In the genomic region with DNA sequence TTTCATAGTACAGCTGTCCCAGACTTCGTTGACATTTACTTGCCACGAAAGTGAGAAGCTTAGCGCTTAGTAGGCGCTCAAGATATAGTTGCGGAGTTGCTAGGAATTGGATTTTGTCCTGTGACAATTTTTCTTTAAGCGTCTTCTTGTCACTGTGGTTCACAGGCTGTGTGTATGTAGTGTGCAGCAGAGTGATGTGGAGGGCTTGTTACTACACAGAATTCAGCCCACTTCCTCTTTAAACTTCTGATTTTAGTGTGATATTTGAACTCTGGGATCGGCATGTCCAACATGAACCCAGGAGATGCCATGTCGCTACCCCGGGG, we compare ENCODE assay signal across 8 mouse cellular contexts. TPM values are rescaled to one million over a fixed set of nuclear protein-coding genes. Genes with fewer than 3 reads are reported as not detected.
DNase-seq lines count a peak whose midpoint lies in the region; ATAC-seq and TF ChIP-seq lines count a peak whose summit lies in the region.

No protein-coding gene starts in this region.

- H3K4me3 ChIP-seq in left cerebral cortex, adult 2 months, result peak overlapping the region; percentile 59
- peak overlapping the region; percentile 72 for H3K4me3 ChIP-seq in embryonic facial prominence, embryonic 11.5 days (ENCODE audit: low read depth, low read length)
- peak overlapping the region; percentile 77 for H3K4me3 ChIP-seq in limb, embryonic 10.5 days
- peak overlapping the region; percentile 62 for H3K4me3 ChIP-seq in neural tube, embryonic 15.5 days (replicated peaks)

- intact Hi-C loops in left cerebral cortex, adult 2 months (cut with DNase I), result no loop called here

- H3K4me2 ChIP-seq in embryonic facial prominence, embryonic 11.5 days (ENCODE audit: low read depth, low read length), result peak overlapping the region; percentile 72
- peak overlapping the region; percentile 71 for H3K4me2 ChIP-seq in neural tube, embryonic 15.5 days

- H3K9me3 ChIP-seq in embryonic facial prominence, embryonic 11.5 days (replicated peaks; ENCODE audit: control insufficient read depth, low read length), result no peaks in the 10 kb centered on the region
- no peaks in the 10 kb centered on the region for H3K9me3 ChIP-seq in limb, embryonic 10.5 days (replicated peaks)
- no peaks in the 10 kb centered on the region for H3K9me3 ChIP-seq in neural tube, embryonic 15.5 days (replicated peaks)

- TF ChIP-seq CTCF in left cerebral cortex, adult 2 months (IDR thresholded peaks at IDR 0.05), result no peak

- peak; percentile 5; the same call in 1 of the 2 replicates for ATAC-seq in embryonic facial prominence, embryonic 11.5 days (replicated peaks; ENCODE audit: insufficient number of reproducible peaks, low FRiP score, low TSS enrichment, low read depth)
- no peak for ATAC-seq in neural tube, embryonic 15.5 days (ENCODE audit: low FRiP score)

- no peaks in the 10 kb centered on the region for H3K27me3 ChIP-seq in embryonic facial prominence, embryonic 11.5 days (ENCODE audit: control insufficient read depth, insufficient read depth, low read length)
- H3K27me3 ChIP-seq in limb, embryonic 10.5 days (ENCODE audit: low read depth, poor library complexity, severe bottlenecking), result no peaks in the 10 kb centered on the region
- H3K27me3 ChIP-seq in neural tube, embryonic 15.5 days (replicated peaks), result no peaks in the 10 kb centered on the region

- no peaks in the 10 kb centered on the region for H3K4me1 ChIP-seq in embryonic facial prominence, embryonic 11.5 days (ENCODE audit: control insufficient read depth, insufficient read depth, low read length)
- H3K4me1 ChIP-seq in limb, embryonic 10.5 days, result 0 out of 2 replicates have a peak, but pooled peaks cover 6% of the 10 kb centered on the region
- H3K4me1 ChIP-seq in neural tube, embryonic 15.5 days, result peaks cover 8% of the 10 kb centered on the region; the same call in 1 of the 2 replicates

- H3K27ac ChIP-seq in left cerebral cortex, adult 2 months, result no peak overlapping the region
- no peak overlapping the region for H3K27ac ChIP-seq in embryonic facial prominence, embryonic 11.5 days (replicated peaks; ENCODE audit: low read depth, low read length)
- H3K27ac ChIP-seq in limb, embryonic 10.5 days, result peak overlapping the region; percentile 87
- peak overlapping the region; percentile 81; the same call in 1 of the 2 replicates for H3K27ac ChIP-seq in neural tube, embryonic 15.5 days (replicated peaks)

- H3K9ac ChIP-seq in embryonic facial prominence, embryonic 11.5 days (replicated peaks; ENCODE audit: low read length), result peak overlapping the region; percentile 73
- peak overlapping the region; percentile 65 for H3K9ac ChIP-seq in neural tube, embryonic 15.5 days (replicated peaks)

- WGBS in embryonic facial prominence, embryonic 11.5 days, result 52% methylated on average over 9 of the region's 9 CpGs
- WGBS in limb, embryonic 10.5 days, result 56% methylated on average over 9 of the region's 9 CpGs
- WGBS in neural tube, embryonic 15.5 days, result 58% methylated on average over 9 of the region's 9 CpGs

- H3K36me3 ChIP-seq in embryonic facial prominence, embryonic 11.5 days (replicated peaks; ENCODE audit: control insufficient read depth, insufficient read depth, low read depth, low read length), result no peaks in the 10 kb centered on the region
- no peaks in the 10 kb centered on the region for H3K36me3 ChIP-seq in limb, embryonic 10.5 days
- H3K36me3 ChIP-seq in neural tube, embryonic 15.5 days, result no peaks in the 10 kb centered on the region

- no peak for DNase-seq in left cerebral cortex, adult 2 months (ENCODE audit: extremely low spot score in 1 of 2, low spot score in 2 of 2)
- no peak for DNase-seq in left cerebral cortex, adult 8-10 months (ENCODE audit: low spot score in 2 of 2)
- DNase-seq in embryonic facial prominence, embryonic 11.5 days (ENCODE audit: low spot score), result no peak
- no peak for DNase-seq in limb, embryonic 10.5 days (ENCODE audit: low spot score)
- DNase-seq in cerebellum, postnatal 25 days, result no peak
- no peak for DNase-seq in thymus, postnatal 25 days
- DNase-seq in kidney, postnatal 14 days, result no peak

RNA-seq across cellular contexts. Expression of a gene that starts 0.7 kb away (rescaled TPM):
- 10 to 100 TPM; 32.7 to 35.0 TPM for total RNA-seq in left cerebral cortex, adult 2 months (2021)
- total RNA-seq in left cerebral cortex, adult 8-10 months (2022), result 10 to 100 TPM; 38.1 to 41.4 (median 39.5) TPM
- 12.5 and 13.5 TPM in 2 replicates for polyA plus RNA-seq in embryonic facial prominence, embryonic 11.5 days (2014; fragmentation: Nextera tagmentation; extraction: Ambion mirVana)
- polyA plus RNA-seq in limb, embryonic 10.5 days (2016; fragmentation: Nextera tagmentation; extraction: Ambion mirVana), result 20.0 and 21.8 TPM in 2 replicates
- 36.9 and 41.6 TPM in 2 replicates for polyA plus RNA-seq in neural tube, embryonic 15.5 days (2015; fragmentation: Nextera tagmentation; extraction: Ambion mirVana)

RNA-seq across cellular contexts. Expression of a gene that starts 37.3 kb away (rescaled TPM):
- not detected for total RNA-seq in left cerebral cortex, adult 2 months (2021)
- not detected for total RNA-seq in left cerebral cortex, adult 8-10 months (2022)
- polyA plus RNA-seq in embryonic facial prominence, embryonic 11.5 days (2014; fragmentation: Nextera tagmentation; extraction: Ambion mirVana), result not detected in 2 replicates
- not detected in 2 replicates for polyA plus RNA-seq in limb, embryonic 10.5 days (2016; fragmentation: Nextera tagmentation; extraction: Ambion mirVana)
- not detected in 2 replicates for polyA plus RNA-seq in neural tube, embryonic 15.5 days (2015; fragmentation: Nextera tagmentation; extraction: Ambion mirVana)

Comparison
In these comparisons a context has a peak if more than half of its experiments do, and no peak if none do; other contexts are left out.
1. H3K27ac ChIP-seq: peak in limb, embryonic 10.5 days (single experiment) and neural tube, embryonic 15.5 days (single experiment); none in left cerebral cortex, adult 2 months (single experiment) and embryonic facial prominence, embryonic 11.5 days (single experiment).
2. Peak in every context shown above with its lines, with median percentiles within 50 percentile points of each other: H3K4me3 ChIP-seq.